Mouse (Mus musculus) heart, adult 18-20 months (tissue): Measurements from ENCODE around the gene Vcam1. TPM values are rescaled to one million over a fixed set of nuclear protein-coding genes. Genes with fewer than 3 reads are reported as not detected.
A peak's percentile ranks its signal among the peaks of the same experiment; 100 is the strongest.

Experiments
- DNase-seq, 2 experiments: peaks; one replicate each; pipeline ENCODE4 v3.0.0; 2021 to 2022; ENCODE audit warnings: mixed read lengths in 1 of 2
- total RNA-seq, 2 experiments: library from RNA; stranded (reverse); gene quantifications; 2 replicates each; pipeline ENCODE4 v1.2.3; 2021

The Vcam1 gene
- total RNA-seq, 2 experiments from 2014 or later = 16.7 to 23.8 TPM

DNA sequence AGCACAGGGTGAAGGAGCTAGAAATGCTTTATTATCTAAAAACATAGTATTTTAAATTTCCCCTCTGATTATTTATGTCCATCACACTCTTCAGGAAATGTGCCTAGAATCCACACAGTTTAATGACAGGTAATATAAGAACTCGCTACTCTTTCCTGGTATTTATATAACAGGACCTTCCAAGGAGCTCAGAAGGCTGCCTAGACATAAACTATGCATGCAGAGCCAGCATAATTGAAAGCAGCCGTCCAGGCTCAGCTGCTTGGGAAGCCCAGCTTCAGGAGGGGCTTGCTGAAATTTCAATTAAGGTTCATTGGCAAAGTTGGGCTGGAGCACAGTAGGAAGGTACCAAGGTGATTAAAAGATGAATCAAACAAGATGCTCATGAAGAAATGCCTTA, 2.2 kb downstream of the Vcam1 start:
- DNase-seq = no peak

- peak; percentile 29 to 30 for DNase-seq
Observed at GRCm38 (mm10) chr3:116126508-116127190, 2.8 kb downstream of the Vcam1 start.

GRCm38 (mm10) chr3:116126070-116126469, 3.4 kb downstream of the Vcam1 start:
- no peak for DNase-seq

DNA sequence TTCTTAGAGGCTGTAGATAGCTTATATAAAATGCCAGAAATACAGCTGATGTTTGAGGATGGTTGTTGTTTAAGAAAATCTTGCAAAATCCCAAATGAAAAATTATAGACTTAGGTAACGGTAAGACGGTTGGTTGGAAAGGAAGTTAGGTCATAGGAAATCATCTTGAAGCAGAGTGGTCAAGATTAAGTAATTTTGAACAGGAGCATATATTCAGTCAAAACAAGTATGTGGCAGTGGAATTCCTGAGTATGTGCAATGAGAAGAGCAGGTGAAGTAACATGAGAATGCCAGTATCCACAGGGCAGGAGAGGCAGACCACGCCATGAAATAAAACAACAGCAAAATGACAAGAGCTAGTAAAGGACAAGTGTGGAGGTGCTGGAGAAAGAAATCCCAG, 5.7 kb downstream of the Vcam1 start:
- no peak for DNase-seq

- no peak for DNase-seq
Observed at GRCm38 (mm10) chr3:116122696-116123095, 6.8 kb downstream of the Vcam1 start.

DNA sequence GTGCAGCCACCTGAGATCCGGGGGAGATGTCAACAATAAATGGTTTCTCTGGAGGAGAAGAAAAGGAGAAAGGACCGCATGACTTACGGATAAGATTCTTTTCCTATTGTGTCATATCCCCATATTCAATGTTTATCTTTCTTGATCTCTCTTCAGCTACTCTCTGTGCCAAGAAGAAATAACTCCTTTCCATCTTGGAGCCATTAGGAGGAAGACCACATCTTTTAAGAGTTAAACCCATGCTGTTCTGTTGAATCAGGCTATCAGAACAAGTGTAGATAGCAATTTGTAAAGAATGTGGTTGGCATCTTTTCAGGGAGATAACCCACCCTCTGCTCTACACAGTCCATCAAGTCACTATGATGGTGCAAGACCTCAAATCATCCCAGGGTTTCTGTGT, 8.5 kb downstream of the Vcam1 start:
- DNase-seq = no peak

- no peak for DNase-seq
Observed at GRCm38 (mm10) chr3:116120391-116120790, 9.1 kb downstream of the Vcam1 start.

DNA sequence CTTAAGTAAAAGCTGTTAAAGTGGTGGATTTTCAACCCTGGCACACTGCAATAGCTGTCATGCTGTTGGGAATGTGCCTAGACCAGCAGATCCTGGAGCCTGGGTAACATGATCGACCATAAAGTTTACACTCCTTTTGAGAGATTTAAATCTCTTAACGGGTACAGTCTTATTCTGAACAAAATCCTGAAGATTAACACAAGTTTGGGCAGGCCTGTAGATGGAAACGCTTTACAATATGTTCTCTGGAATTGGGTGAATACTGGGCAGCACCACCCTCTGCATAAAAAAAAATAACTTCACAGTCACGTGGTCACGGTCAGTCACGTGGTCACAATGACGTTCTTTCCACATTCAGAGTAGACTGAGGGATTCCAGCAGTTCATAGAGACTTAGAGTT, 10.3 kb downstream of the Vcam1 start:
- DNase-seq = no peak

GRCm38 (mm10) chr3:116117046-116117445, 12.4 kb downstream of the Vcam1 start:
- no peak for DNase-seq

DNA sequence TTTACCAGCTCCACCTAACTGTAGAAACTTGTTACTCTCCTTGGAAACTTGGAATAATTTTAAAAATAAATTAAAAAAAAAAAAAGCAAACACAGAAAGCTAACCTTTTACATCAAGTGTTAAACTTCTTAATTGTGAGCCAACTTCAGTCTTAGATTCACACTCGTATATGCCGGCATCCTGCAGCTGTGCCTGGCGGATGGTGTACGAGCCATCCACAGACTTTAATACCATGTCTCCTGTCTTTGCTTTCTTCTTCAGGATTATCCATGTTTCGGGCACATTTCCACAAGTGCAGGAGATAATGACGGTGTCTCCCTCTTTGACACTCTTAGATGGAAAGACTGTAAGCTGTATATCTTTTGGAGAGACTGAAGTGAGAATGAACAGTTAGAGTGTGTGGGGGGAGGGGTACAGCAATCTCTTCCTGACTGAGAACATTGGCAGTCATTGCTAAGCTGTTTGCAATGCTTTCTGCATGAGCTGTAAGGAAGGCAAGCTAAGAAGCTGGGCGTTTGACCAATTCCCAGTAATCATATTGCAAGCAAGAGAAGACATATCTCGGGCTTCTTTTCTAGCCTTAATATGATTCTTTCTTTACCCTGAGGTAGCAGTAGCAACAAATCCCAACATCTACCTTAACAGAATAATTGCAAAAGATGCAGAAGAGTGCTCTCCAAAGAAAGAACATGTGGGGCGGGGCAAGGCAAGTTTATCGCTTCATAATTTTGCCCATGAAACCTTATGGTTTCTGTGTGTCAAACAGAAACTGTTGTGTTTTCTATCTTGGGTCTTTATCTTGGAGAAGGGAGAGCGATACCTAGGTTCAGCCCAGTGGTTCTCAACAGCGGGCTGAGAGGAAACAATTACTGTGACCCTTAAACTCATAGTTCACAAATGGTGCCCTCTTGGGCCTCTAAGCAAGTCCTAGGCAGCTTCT, 15.0 kb downstream of the Vcam1 start:
- peak; percentile 76 to 84 for DNase-seq

DNA sequence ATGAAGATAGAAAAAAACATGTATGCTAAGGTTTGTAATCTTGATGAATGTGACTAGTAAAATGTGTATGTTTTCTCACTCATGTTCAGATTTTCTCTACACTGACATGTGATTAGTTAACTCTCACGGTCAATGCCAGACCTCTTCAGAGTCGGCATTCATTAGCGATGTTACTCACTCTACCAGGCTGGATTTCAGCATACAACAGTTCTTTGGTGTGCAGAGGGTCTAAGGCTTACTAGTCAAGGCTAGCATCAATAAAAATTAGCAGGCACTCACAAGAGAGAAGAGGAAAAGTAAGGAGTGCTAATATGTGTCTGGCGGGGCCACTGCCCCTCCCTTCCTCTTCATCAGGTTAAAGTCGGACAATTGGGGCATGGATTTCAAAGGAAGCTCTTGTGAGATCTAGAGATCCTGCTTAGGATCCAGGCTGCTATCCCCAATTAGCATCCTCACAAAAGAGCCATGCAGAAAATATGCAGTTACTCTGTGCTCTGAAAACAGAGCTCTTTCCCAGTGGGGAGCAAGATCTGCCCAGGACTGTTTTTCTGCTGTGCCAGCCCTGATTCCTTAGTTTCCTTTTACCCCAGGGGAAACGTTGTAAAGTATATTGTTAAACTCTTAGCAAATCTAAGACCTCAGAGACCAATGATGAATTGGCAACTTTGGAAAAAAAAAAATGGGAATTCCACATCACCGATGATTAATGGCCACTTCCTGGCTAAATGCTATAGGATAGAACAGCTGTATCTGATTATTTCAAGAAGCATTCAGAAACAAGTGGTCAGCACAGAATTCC, 15.8 kb downstream of the Vcam1 start:
- DNase-seq = no peak

DNA sequence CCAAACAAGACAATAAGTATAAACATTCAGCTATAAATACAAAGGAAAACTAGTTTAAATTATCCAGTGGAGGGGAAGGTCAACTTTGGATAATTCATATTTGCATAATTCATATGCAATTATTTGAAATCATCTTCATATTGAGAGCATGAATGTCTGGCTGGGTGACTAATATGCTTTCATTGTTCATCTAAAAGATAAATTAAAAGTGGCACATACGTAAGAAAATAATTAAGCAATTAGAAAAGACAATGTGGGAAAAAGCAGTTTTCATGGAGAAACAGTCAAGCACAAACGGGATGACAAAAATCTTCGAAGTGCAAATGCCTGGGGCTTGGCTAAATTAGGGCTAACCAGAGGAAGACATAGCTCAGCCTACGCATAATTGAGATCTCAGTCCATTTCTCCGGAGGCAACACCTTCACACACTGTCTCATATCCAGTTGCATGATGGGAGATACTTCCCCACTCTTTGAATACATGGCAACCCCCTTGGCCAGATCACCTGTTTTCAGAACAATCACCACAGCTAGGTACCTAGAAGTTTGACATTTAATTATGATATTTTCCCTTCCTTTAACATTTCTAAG, 16.6 kb downstream of the Vcam1 start:
- DNase-seq = no peak

- no peak for DNase-seq
Observed at GRCm38 (mm10) chr3:116105713-116106112, 23.8 kb downstream of the Vcam1 start.

DNA sequence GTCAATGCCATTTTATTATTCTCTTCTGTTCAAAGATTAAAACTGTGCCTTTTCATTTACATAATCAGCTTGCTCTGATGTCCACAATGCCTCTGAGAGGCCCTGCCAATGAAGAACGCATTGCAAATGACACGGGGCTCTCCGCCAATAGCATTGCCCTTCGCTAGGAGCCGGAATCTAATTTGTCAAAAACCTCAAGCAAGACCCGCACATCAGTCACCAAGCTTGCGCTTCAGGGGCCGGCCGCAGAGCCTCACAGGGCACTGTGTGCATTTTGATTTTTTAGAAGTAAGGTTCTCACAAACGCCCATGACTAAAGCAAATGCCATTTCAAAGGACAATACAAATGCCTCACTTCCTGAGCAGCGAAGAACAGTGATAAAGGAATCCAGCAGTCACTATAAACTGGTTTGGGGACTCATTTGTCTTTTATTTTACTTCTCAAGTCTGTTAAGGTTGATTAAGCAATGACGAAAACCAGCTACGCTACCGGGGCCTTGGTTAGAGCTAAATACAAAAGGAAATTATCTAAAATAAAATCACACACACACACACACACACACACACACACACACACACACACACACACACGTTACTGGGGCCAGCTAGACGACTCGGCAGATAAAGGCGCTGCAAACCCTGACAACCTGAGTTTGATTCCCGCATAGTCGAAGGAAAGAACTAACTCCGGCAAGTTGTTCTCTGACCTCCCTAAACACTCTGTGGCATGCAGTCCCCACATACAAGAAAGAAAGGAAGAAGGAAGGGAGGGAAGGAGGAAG, 24.4 kb downstream of the Vcam1 start:
- peak in 1 of 2 experiments; percentile 35 for DNase-seq

- DNase-seq = no peak
Observed at GRCm38 (mm10) chr3:116104270-116104669, 25.2 kb downstream of the Vcam1 start.

GRCm38 (mm10) chr3:116100850-116101249, 28.6 kb downstream of the Vcam1 start:
- DNase-seq = no peak

DNA sequence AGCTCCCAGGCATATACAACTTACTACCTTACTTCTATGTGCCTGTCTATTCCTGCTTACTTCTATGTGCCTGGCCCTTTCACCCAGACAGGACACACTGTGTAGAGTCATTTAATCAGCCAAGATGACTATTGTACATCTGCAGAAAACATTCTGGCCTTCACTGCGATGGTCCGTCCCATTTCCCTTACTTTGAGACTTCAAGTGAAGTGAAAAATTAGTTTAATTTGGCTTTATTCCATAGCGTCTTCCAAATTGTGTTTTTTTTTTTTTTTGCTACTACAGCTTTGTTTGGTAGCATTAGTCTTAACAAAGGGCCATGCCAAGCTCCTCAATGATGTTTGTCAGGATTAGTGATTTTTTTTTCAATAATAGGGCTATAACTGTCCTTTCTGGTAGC, 33.6 kb downstream of the Vcam1 start:
- peak in 1 of 2 experiments; percentile 32 for DNase-seq

DNA sequence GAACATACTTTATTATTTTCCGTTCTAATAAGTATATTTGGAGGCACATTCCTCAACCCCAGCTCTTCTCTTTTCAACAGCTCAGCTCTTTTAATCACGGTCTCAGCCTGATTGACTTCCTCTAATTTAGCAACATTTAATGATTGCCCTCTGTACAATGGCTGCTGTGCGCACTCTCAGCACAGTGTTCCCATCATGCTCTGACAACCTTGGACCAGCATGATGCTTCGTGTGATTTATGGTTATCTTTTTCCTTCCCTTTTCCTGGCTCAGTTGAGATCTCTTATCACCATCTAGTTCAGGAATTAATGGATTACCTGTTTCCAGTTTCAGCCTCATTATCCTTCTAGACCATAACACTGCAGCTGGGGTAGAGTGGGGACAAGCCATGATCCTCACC, 34.2 kb downstream of the Vcam1 start:
- DNase-seq = no peak

- DNase-seq = no peak
Observed at GRCm38 (mm10) chr3:116094886-116095285, 34.6 kb downstream of the Vcam1 start.

DNA sequence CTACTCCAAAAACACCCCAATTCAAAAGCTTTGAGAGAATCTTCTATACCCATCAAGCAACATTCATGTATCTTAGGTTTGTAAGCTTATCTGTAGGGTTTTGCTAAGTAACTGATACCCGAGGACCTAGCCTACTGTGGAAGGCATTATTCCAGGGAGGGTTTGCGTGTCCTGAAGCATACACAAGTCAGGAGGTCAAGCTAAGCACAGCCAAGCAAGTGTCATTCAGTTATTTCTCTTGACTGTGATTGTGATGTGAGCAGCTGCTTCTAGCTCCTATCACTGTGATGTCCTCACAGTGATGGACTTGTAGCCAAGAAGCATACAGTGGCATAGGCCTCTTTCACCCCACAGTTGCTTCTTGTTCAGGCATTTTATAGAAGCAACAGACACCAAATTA, 35.2 kb downstream of the Vcam1 start:
- no peak for DNase-seq

GRCm38 (mm10) chr3:116092547-116092946, 36.9 kb downstream of the Vcam1 start:
- no peak for DNase-seq
